Mouse (Mus musculus): Measurements from ENCODE around the gene Nup93.

DNA sequence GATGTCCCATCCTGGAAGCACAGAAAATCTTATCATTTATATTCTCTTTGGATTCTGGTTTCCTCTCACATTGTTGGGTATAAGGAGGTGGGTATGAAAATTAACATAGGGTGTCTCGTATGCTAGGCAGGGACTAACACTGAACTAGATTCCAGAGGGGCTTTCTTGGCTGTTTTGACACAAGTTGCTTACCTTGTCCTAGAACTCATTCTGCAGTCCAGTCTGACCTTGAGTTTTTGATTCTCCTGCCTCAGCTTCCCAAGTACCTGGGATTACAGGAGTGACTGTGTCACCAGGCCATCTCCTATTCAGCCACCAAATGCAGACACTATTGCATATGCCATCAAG, 33.8 kb upstream of the Nup93 start:
- TF ChIP-seq EP300 (optimal IDR thresholded peaks at IDR 0.05) (no peak), CTCF (IDR thresholded peaks at IDR 0.05; ENCODE audit: low read depth) (no peak)

Data from stomach, postnatal 0 days (tissue).